Mouse (Mus musculus) C2C12 (cell line): Measurements from ENCODE around the gene Lgi4.

Experiments used
- CEBPB ChIP-seq: IDR thresholded peaks from one replicate; pipeline ENCODE4 v1.6.1; 2011; ENCODE audit warnings: low read depth, mild to moderate bottlenecking, control low read depth, moderate library complexity
- CTCF ChIP-seq: IDR thresholded peaks from one replicate; pipeline ENCODE4 v1.5.1; 2011; ENCODE audit not compliant: control insufficient read depth, insufficient read depth, insufficient read length
- FOSL1 ChIP-seq: IDR thresholded peaks from one replicate; pipeline ENCODE4 v1.8.0; 2011; ENCODE audit warnings: mild to moderate bottlenecking, low read length; ENCODE audit not compliant: poor library complexity, insufficient read depth, severe bottlenecking
- MAX ChIP-seq: IDR thresholded peaks from one replicate; pipeline ENCODE4 v1.6.1; 2011; ENCODE audit warnings: mild to moderate bottlenecking, control low read depth
- MYOD1 ChIP-seq: IDR thresholded peaks from one replicate; pipeline ENCODE4 v1.6.1; 2011; ENCODE audit warnings: low read depth; ENCODE audit not compliant: control insufficient read depth, insufficient read length
- MYOG ChIP-seq: IDR thresholded peaks from one replicate; pipeline ENCODE4 v1.6.1; 2011; ENCODE audit not compliant: control insufficient read depth, insufficient read length; ENCODE audit errors: extremely low read depth
- USF1 ChIP-seq: IDR thresholded peaks from one replicate; pipeline ENCODE4 v1.6.1; 2011; ENCODE audit warnings: low read depth, mild to moderate bottlenecking, control low read depth, moderate library complexity

- TF ChIP-seq MAX (no peak), CTCF (peak; percentile 86), USF1 (no peak), MYOG (no peak), CEBPB (no peak), FOSL1 (no peak), MYOD1 (no peak)
Observed at GRCm38 (mm10) chr7:31097583-31098248, 38.6 kb downstream of the Lgi4 start.
